Mouse (Mus musculus) embryonic facial prominence, embryonic 12.5 days (tissue): ENCODE measurements at regions not wholly inside any gene's neighbourhood (a gene's known extent, or its start where the extent isn't known, plus 50 kb on each side); places are given as distances from the start of the nearest gene placed in this dataset.
A peak's percentile ranks its signal among the peaks of the same experiment; 100 is the strongest.

Experiments used
- ATAC-seq: fragments of 200-750 bp; cut with Nextera tagmentation; 2 replicates; pipeline ENCODE4 v1.8.0; 2017; ENCODE audit not compliant: insufficient number of reproducible peaks, insufficient read depth, low FRiP score, low TSS enrichment
- H3K27ac ChIP-seq: fragments of 300-500 bp; sonication (generic); 2 replicates; pipeline ENCODE4 v1.5.1; 2016; ENCODE audit warnings: mild to moderate bottlenecking
- H3K27me3 ChIP-seq: fragments of 300-500 bp; sonication (generic); 2 replicates; pipeline ENCODE4 v1.6.1; 2016; ENCODE audit warnings: mild to moderate bottlenecking, moderate library complexity
- H3K36me3 ChIP-seq: fragments of 300-500 bp; sonication (generic); 2 replicates; pipeline ENCODE4 v1.6.1; 2016; ENCODE audit warnings: mild to moderate bottlenecking
- H3K4me1 ChIP-seq: fragments of 300-500 bp; sonication (generic); 2 replicates; pipeline ENCODE4 v1.6.1; 2016
- H3K4me2 ChIP-seq: fragments of 300-500 bp; sonication (generic); replicated peaks from 2 replicates; pipeline ENCODE4 v1.6.1; 2016; ENCODE audit warnings: mild to moderate bottlenecking, moderate library complexity
- H3K4me3 ChIP-seq: fragments of 300-500 bp; sonication (generic); 2 replicates; pipeline ENCODE4 v1.5.1; 2016; ENCODE audit warnings: mild to moderate bottlenecking
- H3K9ac ChIP-seq: fragments of 300-500 bp; sonication (generic); 2 replicates; pipeline ENCODE4 v1.6.1; 2016; ENCODE audit warnings: mild to moderate bottlenecking, moderate library complexity
- H3K9me3 ChIP-seq: fragments of 300-500 bp; sonication (generic); 2 replicates; pipeline ENCODE4 v1.6.1; 2016; ENCODE audit warnings: mild to moderate bottlenecking, moderate library complexity
- WGBS: fragments of 180-500 bp; shearing (Covaris S2); methylation state at CpG from one replicate; pipeline ENCODE4 v1.1.7; 2016; 5-methylcytosine and 5-hydroxymethylcytosine counted together

DNA sequence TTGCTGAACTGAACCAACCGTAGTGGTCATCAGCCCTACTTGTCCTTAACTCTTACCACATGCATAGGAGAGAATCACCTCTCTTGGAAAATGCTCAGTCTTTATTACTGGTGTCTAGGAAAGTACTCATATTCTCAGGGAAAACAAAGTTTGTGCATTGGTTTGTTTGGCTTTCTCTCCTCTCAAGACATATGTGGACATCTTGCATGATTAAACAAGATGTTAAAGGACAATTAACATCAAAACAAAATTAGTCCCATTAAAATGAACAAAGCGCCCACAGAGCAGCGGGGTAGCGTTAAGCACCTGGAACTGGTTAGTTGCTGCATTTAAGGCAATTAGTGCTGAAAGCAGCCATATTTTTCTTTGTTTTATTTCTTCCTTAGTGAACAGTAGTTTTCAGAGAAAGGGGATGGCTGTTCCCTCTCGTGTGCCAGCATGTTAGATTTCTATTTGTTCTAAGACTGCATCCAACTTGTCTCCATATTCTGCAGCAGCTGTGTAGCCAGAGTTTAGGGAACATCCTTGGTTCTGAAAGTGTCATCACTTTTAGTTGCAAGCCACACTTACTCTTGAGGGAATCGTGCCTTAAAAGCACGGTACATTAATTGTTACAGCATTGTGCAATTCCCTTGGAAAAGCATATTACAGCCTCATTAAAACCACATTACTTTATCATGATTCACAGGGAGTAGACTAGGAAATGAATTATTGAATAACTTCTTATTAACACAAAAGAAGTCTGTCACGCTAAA, 137.7 kb downstream of the Ube2u start:
- peaks cover 7% of the 10 kb centered on the region for H3K4me1 ChIP-seq
- 33% methylated on average over 8 of the region's 8 CpGs for WGBS
- H3K27me3 ChIP-seq, result no peaks in the 10 kb centered on the region
- no peaks in the 10 kb centered on the region for H3K36me3 ChIP-seq
- no peak for ATAC-seq
- peak overlapping the region; percentile 37; the same call in 1 of the 2 replicates for H3K27ac ChIP-seq
- no peak overlapping the region for H3K4me3 ChIP-seq
- H3K9me3 ChIP-seq, result no peaks in the 10 kb centered on the region
- H3K4me2 ChIP-seq, result no peak overlapping the region
- no peak overlapping the region for H3K9ac ChIP-seq

DNA sequence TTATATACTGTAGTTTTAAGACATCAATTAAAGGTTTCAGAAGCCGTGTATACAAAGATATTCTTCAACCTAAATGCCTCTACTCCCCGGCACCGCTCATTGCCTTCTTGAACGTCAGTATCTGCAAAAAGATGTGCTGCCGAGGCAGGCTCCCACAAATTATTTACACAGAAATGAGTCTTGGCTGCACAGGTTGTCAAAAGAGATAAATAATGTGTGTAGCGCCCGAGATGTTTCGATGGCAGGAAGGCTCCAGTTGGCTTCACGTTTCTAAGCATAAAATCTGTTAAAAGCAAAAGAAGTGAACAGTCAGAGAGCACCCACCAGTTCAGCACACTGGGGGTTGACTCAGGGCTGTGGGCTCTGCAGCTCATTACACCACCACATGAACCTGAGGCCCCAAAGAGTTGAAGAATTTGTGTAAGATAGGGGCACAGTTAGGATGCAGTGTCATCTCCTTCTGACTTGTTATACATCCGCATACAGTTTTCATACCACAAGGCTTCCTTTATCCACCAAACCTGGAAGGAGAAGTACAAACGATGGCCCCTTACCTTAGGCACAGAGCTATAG, 138.4 kb downstream of the Ube2u start:
- ATAC-seq, result no peak
- Histone ChIP-seq H3K27ac (0 out of 2 replicates have a peak overlapping the region, but pooled peaks have one; percentile 13), H3K27me3 (no peaks in the 10 kb centered on the region), H3K9ac (no peak overlapping the region), H3K9me3 (no peaks in the 10 kb centered on the region), H3K4me3 (no peak overlapping the region), H3K4me2 (no peak overlapping the region), H3K4me1 (peaks cover 7% of the 10 kb centered on the region), H3K36me3 (no peaks in the 10 kb centered on the region)
- 63% methylated on average over 11 of the region's 11 CpGs for WGBS

DNA sequence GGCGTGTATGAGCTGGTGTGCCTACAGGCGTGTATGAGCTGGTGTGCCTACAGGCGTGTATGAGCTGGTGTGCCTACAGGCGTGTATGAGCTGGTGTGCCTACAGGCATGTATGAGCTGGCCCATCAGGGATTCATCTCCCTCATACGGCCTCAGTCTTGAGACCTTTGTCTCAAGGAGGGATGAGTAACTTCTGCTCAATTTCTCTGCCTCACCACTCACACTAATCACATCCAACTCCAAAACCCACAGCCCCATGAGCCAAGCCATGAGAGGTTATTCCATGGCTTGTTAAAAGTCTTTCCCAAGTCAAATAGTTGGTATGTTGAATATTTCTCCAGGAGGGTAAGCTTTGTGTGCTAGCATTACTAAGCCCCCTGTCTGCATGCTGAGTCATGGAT, 146.0 kb downstream of the Ube2u start:
- no peaks in the 10 kb centered on the region for H3K36me3 ChIP-seq
- H3K9me3 ChIP-seq, result no peaks in the 10 kb centered on the region
- no peak overlapping the region for H3K4me3 ChIP-seq
- H3K4me1 ChIP-seq, result no peaks in the 10 kb centered on the region
- H3K27me3 ChIP-seq, result no peaks in the 10 kb centered on the region
- no peak overlapping the region for H3K27ac ChIP-seq
- ATAC-seq, result no peak
- no peak overlapping the region for H3K4me2 ChIP-seq
- H3K9ac ChIP-seq, result no peak overlapping the region
- 78% methylated on average over 4 of the region's 5 CpGs for whole genome bisulfite sequencing

DNA sequence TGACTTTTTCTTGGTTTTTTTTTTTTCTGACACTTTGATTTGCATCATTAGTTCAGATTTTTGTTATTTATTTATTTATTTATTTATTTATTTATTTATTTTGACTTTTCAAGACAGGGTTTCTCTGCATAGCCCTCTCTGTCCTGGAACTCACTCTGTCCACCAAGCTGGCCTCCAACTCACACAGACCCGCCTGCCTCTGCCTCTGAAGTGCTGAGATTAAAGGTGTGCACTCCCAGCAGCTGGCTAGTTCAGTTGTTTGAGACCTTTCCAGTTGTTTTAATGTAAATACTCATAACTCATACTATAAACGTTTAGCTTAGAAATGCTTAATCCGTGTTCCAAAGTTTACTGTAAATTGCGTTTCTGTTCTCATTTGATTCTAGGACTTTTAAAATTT, 147.9 kb downstream of the Ube2u start:
- Histone ChIP-seq H3K4me3 (no peak overlapping the region), H3K9ac (no peak overlapping the region), H3K4me1 (no peaks in the 10 kb centered on the region), H3K36me3 (no peaks in the 10 kb centered on the region), H3K27ac (no peak overlapping the region), H3K27me3 (no peaks in the 10 kb centered on the region), H3K9me3 (no peaks in the 10 kb centered on the region), H3K4me2 (no peak overlapping the region)
- ATAC-seq, result no peak
- WGBS, result 80% methylated on average over 4 of the region's 4 CpGs

DNA sequence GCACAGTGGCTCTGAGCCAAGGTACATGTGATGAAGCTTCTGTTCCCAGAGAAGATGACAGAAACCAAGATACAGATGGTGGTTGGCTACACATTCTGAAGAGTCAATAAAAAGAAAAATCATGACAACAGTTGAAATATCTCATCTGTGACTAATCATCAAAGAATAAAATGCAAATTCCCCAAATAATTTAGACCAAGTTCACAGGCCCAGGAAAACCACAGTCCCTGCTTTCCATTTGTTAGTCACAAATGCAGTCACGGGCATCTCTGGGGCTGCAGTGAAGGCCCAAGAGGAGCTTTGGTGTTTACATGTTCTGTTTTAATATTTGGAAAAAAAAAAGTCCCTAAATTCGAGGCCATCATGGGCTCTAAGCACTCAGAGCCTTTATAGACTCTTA, 142.1 kb upstream of the Cachd1 start:
- no peak for ATAC-seq
- WGBS, result 48% methylated on average over 2 of the region's 2 CpGs

DNA sequence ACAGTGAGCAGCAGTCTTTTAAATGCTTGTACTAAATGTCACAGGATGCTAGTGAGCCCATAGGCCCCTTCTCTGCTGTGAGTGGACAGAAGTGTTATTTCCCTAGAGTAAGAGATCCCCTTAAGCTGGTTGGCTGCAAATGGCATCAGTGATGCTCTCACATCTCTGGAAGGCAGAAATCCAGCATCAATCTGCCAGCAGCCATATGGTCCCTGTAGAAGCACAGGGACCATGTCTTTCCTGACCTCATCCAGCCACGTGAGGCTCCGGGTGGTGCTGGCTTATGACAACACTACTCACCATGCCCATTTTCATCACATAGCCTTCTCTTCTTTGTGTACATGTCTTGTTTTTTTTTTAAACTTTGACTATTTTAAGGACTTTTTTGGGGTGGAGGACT, 138.9 kb upstream of the Cachd1 start:
- Histone ChIP-seq H3K4me1 (no peaks in the 10 kb centered on the region), H3K4me2 (no peak overlapping the region), H3K9ac (no peak overlapping the region), H3K27ac (no peak overlapping the region), H3K36me3 (no peaks in the 10 kb centered on the region), H3K4me3 (no peak overlapping the region), H3K9me3 (no peaks in the 10 kb centered on the region), H3K27me3 (no peaks in the 10 kb centered on the region)
- ATAC-seq, result no peak
- 95% methylated on average over 2 of the region's 2 CpGs for WGBS

More for the DNA sequence above, 142.1 kb upstream of the Cachd1 start:
- Histone ChIP-seq H3K36me3 (no peaks in the 10 kb centered on the region), H3K9me3 (no peaks in the 10 kb centered on the region), H3K27me3 (no peaks in the 10 kb centered on the region), H3K4me2 (no peak overlapping the region), H3K4me3 (no peak overlapping the region), H3K9ac (no peak overlapping the region), H3K4me1 (no peaks in the 10 kb centered on the region), H3K27ac (no peak overlapping the region)

DNA sequence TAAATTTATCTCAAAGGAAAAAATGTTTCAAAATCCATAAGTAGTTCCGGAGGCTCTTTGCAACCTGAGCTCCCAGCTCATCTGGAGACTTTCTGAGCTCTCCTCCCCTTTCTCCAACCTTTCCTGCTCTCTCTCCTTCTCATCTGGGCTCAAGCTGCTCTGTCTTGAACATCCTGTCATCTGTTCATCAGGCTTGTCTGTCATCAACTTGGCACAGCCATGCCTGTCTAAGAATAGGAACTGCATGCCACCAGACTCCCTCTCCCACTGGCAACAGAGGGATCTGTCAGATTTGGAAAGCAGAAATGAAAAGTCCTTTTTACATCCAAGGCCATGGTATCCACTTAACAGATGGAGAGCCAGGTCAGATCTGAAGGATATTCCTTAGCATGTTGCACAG, 115.3 kb upstream of the Cachd1 start:
- H3K9me3 ChIP-seq, result no peaks in the 10 kb centered on the region
- no peaks in the 10 kb centered on the region for H3K36me3 ChIP-seq
- H3K9ac ChIP-seq, result no peak overlapping the region
- H3K27me3 ChIP-seq, result no peaks in the 10 kb centered on the region
- H3K27ac ChIP-seq, result no peak overlapping the region
- peaks cover 15% of the 10 kb centered on the region for H3K4me1 ChIP-seq
- ATAC-seq, result no peak
- 30% methylated on average over 1 of the region's 1 CpGs for WGBS
- H3K4me2 ChIP-seq, result no peak overlapping the region
- H3K4me3 ChIP-seq, result no peak overlapping the region

DNA sequence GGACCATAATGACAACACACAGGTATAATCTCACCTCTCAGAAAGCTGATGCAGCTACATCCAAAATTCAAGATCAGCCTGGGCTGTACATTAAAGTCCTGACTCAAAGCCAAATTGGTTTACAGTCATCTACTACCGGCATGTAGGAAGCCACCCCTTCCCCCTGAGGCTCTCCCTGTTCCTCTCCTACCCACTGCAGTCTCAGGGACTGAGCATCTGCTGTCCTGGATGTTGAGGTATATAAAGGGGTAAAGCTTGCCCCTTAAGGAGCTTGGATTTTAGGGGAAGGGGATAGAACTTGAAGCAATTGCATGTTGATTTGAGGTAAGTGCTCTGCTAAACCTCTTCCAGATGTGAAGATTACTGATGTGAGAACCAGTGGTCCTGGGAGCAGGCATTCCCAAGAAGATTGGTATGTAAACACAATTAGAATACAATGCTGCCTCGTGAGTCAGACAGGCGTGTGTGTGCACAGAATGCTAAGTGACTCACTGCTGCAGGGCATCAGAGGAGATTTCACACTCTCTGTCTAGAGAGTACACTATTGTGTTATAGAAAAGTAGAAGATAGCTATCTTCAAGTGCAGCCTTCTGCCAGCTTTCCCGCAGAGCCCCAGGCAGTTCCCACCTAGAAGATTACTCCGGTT, 111.7 kb upstream of the Cachd1 start:
- 21% methylated on average over 5 of the region's 5 CpGs for WGBS
- Histone ChIP-seq H3K27me3 (no peaks in the 10 kb centered on the region), H3K9me3 (no peaks in the 10 kb centered on the region), H3K4me1 (peaks cover 15% of the 10 kb centered on the region), H3K4me3 (no peak overlapping the region), H3K9ac (no peak overlapping the region), H3K36me3 (no peaks in the 10 kb centered on the region), H3K27ac (peak overlapping the region; percentile 37; the same call in 1 of the 2 replicates), H3K4me2 (no peak overlapping the region)
- peak; percentile 72 for ATAC-seq

DNA sequence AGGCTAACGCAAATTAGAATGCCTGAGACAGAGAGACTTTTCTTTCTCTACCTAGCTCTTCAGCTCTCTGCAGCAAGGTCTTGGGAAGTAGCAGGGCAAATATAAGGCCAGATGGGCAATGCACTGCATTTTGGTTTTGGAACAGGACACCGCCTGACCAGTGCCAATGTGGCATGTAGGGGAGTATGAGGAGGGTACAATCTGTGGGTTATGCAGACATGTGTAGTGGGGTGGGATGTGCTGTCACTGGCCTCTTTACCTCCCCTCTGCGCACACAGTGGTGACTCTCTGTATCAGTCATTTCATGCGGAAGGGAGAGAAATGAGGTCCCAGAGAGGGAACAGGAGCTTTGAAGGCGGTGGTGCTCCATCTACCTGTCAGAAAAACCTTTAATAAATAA, 105.9 kb upstream of the Cachd1 start:
- H3K4me1 ChIP-seq, result 0 out of 2 replicates have a peak, but pooled peaks cover under 1% of the 10 kb centered on the region
- no peak for ATAC-seq
- no peak overlapping the region for H3K27ac ChIP-seq
- H3K36me3 ChIP-seq, result no peaks in the 10 kb centered on the region
- H3K9ac ChIP-seq, result no peak overlapping the region
- no peak overlapping the region for H3K4me2 ChIP-seq
- WGBS, result 78% methylated on average over 5 of the region's 5 CpGs
- H3K9me3 ChIP-seq, result no peaks in the 10 kb centered on the region
- no peaks in the 10 kb centered on the region for H3K27me3 ChIP-seq
- no peak overlapping the region for H3K4me3 ChIP-seq

DNA sequence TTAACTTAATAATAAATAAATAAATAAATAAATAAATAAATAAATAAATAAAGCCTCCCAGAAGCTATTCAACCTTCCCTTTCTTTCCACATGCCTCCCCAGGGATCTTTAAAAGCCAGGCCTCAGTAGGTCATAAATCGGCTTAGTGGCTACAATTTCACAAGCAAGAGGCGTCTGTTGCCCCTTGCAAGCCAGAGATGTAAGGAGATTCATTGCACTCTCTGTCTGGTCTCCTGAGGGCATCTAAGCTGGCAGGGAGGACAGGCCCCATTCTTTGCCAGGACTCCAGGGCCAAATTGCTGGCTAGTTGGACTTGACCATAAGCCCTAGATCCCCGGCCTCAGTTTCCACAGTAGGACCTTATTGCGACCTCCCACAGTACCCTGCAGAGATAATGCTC, 101.6 kb upstream of the Cachd1 start:
- no peak for ATAC-seq
- no peak overlapping the region for H3K9ac ChIP-seq

DNA sequence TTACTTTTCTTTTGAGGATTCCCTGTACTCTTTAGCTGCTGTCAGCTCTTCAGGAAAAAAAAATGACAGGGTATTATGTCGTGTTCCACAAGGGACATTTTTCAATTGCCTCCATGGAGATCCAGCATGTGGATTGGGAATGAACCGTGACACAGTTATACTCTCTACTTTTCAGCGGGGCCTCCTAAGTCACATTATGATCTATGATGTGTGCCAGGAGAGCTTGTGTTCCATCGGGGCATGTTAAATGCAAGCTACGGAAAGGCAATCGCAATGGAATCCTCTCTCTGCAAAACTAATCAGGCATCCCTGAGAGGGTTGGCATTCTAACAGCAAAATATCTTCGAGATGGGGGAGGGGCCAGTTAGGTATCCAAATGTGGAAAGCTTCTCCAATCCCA, 92.7 kb upstream of the Cachd1 start:
- H3K27me3 ChIP-seq, result no peaks in the 10 kb centered on the region
- no peaks in the 10 kb centered on the region for H3K4me1 ChIP-seq
- no peak overlapping the region for H3K4me3 ChIP-seq
- H3K9ac ChIP-seq, result no peak overlapping the region
- ATAC-seq, result no peak
- no peaks in the 10 kb centered on the region for H3K36me3 ChIP-seq
- H3K27ac ChIP-seq, result no peak overlapping the region
- 72% methylated on average over 7 of the region's 7 CpGs for WGBS
- H3K4me2 ChIP-seq, result no peak overlapping the region
- H3K9me3 ChIP-seq, result no peaks in the 10 kb centered on the region

More for the DNA sequence above, 101.6 kb upstream of the Cachd1 start:
- Histone ChIP-seq H3K27me3 (no peaks in the 10 kb centered on the region), H3K4me1 (no peaks in the 10 kb centered on the region), H3K27ac (no peak overlapping the region), H3K36me3 (no peaks in the 10 kb centered on the region), H3K4me3 (no peak overlapping the region), H3K9me3 (no peaks in the 10 kb centered on the region), H3K4me2 (no peak overlapping the region)
- 81% methylated on average over 4 of the region's 4 CpGs for WGBS

DNA sequence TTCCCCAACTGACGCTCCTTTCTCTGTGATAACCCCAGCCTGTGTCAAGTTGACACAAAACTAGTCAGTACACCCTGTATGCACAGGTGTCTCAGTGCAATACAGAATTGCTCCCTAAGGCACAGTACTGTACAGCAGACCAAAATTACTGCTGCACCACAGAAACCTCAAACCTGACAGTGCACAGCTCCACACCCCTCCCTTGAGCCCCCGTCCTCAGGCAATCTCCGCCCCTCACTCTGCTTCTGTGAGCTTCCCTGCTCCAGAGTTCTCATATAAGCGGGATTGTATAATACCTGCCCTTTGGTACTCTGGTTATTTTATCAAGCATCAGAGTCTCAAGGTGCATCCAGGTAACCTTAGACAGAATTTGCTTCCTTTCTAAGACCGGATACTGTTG, 76.5 kb upstream of the Cachd1 start:
- Histone ChIP-seq H3K9ac (no peak overlapping the region), H3K27me3 (no peaks in the 10 kb centered on the region), H3K36me3 (no peaks in the 10 kb centered on the region), H3K9me3 (no peaks in the 10 kb centered on the region), H3K4me1 (peaks cover 5% of the 10 kb centered on the region; the same call in 1 of the 2 replicates), H3K4me2 (no peak overlapping the region), H3K4me3 (no peak overlapping the region), H3K27ac (no peak overlapping the region)
- no peak for ATAC-seq
- WGBS, result 54% methylated on average over 5 of the region's 5 CpGs
